Mouse (Mus musculus) WW6 (cell line): Measurements from ENCODE around the gene Casp8ap2.

ENCODE experiments used
- DNase-seq: peaks from one replicate; pipeline ENCODE4 v3.0.0-alpha.2; 2013; ENCODE audit warnings: low read depth, low spot score

Gene Casp8ap2

GRCm38 (mm10) chr4:32668291-32668690, 53.0 kb downstream of the Casp8ap2 start:
- no peak for DNase-seq

DNA sequence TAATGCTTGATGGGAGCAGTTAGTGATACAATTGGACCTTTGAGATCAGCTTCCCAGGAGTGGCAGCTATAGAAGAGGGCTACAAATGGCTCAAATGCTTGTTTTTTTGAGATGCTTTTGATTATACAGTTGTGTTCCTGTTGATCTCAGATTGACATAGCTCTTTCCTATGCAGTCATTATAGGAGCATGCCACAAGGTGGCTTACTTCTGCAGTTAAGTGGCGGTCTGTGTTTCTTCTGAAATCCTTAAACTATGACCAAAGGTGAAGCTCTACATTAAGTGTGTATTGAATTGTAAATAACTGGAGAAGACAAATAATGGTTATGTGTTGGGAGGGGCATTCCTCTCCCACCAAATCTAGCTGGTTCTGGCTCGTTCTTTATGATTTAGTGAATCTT, 54.6 kb downstream of the Casp8ap2 start:
- DNase-seq, result no peak

DNA sequence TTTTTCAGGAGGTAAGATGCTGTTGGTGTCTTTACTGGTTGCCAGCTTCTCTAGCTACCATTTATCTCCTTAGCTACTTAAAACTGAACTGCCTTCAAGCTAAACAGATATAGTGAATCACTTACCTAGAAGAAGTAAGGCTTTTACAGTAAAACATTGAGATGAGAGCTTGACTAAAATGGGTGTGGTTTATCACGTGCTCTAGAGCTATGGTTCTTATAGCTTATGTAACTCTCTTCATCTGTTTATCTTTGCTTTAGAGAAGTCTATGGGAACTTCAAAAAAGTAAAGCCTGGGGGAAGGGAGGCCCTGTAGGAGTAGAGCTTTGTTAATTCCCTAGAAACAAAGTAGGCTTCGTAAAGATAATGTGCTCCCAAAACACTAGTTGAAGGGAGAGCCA, 58.8 kb downstream of the Casp8ap2 start:
- no peak for DNase-seq

DNA sequence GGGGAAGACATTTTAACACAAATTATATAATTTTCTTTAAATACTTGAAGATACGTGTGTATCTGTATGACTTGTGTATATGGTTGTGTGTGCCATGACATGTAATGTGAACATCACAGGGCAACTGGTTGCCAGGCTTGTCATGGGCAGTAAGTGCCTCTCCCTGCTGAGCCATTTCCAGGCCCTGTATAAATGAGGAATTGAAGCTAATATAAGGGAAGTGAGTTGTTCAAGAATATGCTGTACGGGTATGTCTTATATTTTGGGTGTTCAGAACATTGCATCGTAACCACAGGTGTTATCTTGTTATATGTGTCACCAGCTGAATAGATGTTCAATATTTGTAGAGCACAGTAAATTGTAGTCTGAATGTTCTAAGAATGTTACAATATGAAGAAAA, 62.2 kb downstream of the Casp8ap2 start:
- DNase-seq, result no peak

DNA sequence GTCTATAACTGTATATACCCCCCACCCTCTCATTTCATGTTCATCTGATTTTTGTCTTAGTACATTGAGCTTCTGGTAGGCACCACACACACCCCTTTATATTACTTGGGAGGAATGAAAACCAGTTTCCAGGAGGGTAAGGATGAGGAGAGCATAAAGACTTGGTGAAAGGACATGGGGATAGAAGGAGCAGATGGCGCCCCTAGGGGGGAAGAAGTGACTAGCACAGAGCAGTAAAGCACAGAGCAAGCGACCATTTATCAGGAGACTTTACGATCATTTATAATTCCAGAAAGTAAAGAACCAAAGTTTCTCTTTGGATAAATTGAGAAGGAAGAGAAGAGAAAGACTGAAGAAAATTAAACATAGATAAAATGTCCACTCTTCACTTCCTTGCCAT, 65.6 kb downstream of the Casp8ap2 start:
- DNase-seq, result no peak

DNA sequence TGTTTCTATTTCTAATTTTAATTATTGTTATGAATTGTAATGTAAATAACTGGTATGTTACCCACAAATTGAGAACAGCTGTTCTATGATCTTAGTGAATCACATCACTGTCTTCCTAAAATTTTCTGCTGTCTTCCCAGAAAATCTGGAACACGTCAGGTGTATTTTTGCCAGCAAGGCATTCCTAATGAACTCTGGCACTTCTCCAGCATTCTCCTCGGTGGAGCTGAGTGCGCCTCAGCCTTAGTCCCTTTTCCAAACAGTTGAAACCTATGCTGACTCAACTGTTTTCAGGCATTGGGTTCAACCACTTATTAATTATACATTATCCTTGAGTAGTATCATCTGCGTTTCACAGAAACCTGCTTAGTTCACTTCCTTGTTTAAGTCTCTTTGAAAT, 67.2 kb downstream of the Casp8ap2 start:
- DNase-seq, result no peak

- no peak for DNase-seq
Observed at GRCm38 (mm10) chr4:32683061-32683582, 67.9 kb downstream of the Casp8ap2 start.
